Mouse (Mus musculus) T-helper 1 cell (primary cell): Measurements from ENCODE around the gene Coro1a.
"Not testable (repeated sequence)": the region's sequence is repeated elsewhere in the genome, so short reads cannot be mapped to it uniquely, and the experiment has no call there.

ENCODE experiments used
- in situ Hi-C: fragments of 300-600 bp; cut with MboI, MseI; formaldehyde crosslinking; loops from one replicate; pipeline ENCODE4 v1.15.1; 2025; ENCODE audit warnings: high pct_unique_total_duplicates

The Coro1a gene

GRCm38 (mm10) chr7:126707442-126708174 is at the start of gene Coro1a:
TSS of gene Coro1a (minus strand) at chr7:126707787.
- in situ Hi-C loops = loop anchor here (5.0 kb wide), 1 partner anchor 50 kb away; the partner anchor contains the start of gene Mapk3

GRCm38 (mm10) chr7:126754866-126755265 is 47.3 kb upstream of the Coro1a start:
- in situ Hi-C loops = loop anchor here (5.0 kb wide), 1 partner anchor 48 kb away; the partner anchor contains the start of gene Coro1a

GRCm38 (mm10) chr7:126749582-126750343 is 42.2 kb upstream of the Coro1a start:
- in situ Hi-C loops = no loop called here

GRCm38 (mm10) chr7:126748824-126749223 is 41.2 kb upstream of the Coro1a start:
- in situ Hi-C loops = no loop called here

GRCm38 (mm10) chr7:126746798-126747197 is 39.2 kb upstream of the Coro1a start:
- in situ Hi-C loops = no loop called here

- in situ Hi-C loops = no loop called here
These were observed 38.5 kb upstream of the Coro1a start for GRCm38 (mm10) chr7:126746066-126746465.

DNA sequence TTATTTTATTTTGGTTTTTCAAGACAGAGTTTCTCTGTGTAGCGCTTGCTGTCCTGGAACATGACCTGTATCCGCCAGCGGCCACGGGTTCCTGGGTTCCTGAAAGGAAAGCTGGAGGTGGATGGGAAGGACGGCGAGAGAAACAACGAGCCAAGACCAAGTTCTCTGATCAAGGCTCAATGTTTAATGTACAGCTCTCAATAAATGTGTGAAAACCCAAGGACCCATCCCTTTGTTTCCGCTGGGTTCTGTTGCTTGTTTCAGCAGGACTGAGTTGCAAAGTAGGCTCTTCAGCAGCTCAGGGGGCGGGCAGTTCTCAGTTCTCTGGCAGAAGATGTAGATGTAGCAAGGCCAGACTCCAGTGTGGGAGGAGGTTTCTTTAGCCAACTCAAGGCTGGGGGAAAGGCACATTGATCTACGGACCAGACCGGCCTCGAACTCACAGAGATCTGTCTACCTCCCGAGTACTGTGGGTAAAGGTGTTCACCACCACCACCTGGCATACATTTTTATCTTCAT is 34.4 kb upstream of the Coro1a start:
- in situ Hi-C loops = no loop called here

GRCm38 (mm10) chr7:126741452-126741851 is 33.9 kb upstream of the Coro1a start:
- in situ Hi-C loops = no loop called here

DNA sequence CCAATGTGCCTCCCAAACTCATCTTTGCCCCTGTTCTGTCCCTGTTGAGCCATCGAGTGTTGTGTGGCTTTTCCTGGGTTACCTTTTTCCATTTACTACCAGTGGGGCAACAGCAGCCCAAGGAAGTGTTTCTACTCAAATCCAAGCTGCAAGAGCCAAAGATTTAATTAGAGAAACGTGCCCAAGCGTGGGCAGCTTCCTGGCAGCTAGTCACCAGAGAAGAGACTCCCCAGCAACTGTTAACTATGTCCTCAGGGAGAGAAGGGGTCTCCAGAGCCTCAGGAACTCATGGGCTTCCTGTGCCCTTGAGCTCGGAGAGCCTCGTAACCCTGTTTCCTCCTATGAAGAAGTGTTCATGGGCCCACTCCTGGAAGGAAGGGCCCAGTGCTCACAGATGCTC is 33.4 kb upstream of the Coro1a start:
- in situ Hi-C loops = no loop called here

GRCm38 (mm10) chr7:126740132-126740735 is 32.6 kb upstream of the Coro1a start:
- in situ Hi-C loops = no loop called here

DNA sequence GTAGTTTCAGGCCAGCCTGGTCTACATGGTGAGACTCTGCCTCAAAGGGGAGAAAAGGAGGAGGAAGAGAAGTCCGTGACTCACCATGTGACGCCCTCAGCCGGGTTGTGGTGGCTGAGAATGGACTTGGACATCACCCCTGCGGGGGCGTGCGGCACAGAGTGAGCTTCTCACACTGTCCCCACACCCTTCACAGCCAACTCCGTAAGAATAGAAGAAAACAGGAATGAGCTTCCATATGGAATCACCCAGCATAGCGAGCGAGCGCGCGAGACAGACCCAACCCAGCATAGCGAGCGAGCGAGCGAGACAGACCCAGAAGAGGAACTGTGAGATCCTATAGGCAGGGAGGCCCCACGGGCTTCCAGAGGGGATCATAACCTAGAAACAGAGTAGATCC is 32.0 kb upstream of the Coro1a start:
- in situ Hi-C loops = no loop called here

DNA sequence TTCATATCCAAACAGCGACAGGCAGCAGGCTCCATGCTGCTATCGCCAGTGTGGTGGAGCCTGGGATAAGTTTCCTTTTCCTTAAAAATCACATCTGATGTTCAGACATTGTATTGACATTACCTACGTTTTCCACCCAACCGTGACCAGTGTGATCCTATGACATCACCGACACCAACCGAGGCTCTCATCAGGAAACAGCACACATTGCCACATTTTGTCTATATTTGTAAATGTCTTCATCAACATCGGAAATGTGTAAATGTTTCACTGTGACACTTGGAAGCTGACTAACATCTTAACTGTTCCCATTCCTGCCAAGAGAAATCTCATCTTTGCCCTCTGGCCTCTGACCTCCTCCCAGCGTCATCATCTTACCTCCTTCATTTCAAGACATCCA is 28.5 kb upstream of the Coro1a start:
- in situ Hi-C loops = no loop called here

GRCm38 (mm10) chr7:126730256-126730789 is 22.7 kb upstream of the Coro1a start:
- in situ Hi-C loops = not testable (repeated sequence)

DNA sequence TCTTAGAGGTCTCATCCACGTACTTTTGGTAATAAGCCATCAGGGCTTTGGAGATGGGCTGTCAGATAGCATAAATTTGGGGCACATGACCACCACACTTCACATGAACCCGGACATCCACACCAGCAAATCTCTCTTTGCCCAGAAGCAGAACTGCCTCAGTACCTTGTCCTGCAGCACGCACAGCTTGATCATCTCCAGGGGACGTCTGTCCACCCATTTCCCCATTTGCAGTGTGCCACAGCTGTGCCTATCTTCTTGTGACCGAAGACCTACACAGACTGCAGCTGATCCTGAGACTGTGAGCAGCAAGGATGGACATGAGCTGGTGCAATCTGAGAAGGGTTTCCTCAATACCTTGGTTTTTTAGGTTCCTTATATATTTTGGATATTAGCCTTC is 18.1 kb upstream of the Coro1a start:
- in situ Hi-C loops = no loop called here

GRCm38 (mm10) chr7:126725077-126725476 is 17.5 kb upstream of the Coro1a start:
- in situ Hi-C loops = no loop called here

- in situ Hi-C loops = no loop called here
These were observed 14.0 kb upstream of the Coro1a start for GRCm38 (mm10) chr7:126721635-126722034.

- in situ Hi-C loops = no loop called here
These were observed 11.3 kb upstream of the Coro1a start for GRCm38 (mm10) chr7:126718787-126719337.

DNA sequence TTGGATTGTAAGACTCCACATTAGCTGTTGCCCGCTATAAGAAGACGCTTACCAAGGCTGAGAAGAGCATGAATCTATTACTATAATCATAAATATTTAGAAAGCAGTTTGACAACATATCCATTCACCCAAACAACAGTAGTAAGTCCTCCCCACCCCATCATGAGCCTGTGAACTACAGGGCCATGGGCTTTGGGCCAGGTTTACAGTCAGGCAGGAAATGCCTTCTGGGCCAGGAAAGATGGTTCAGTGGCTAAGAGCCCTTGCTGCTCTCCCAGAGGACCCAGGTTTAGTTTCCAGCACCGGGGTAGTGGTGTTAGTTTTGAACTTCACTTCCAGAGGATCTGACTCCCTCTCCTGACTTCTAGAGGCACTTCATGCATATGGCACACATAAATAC is 10.0 kb upstream of the Coro1a start:
- in situ Hi-C loops = no loop called here

DNA sequence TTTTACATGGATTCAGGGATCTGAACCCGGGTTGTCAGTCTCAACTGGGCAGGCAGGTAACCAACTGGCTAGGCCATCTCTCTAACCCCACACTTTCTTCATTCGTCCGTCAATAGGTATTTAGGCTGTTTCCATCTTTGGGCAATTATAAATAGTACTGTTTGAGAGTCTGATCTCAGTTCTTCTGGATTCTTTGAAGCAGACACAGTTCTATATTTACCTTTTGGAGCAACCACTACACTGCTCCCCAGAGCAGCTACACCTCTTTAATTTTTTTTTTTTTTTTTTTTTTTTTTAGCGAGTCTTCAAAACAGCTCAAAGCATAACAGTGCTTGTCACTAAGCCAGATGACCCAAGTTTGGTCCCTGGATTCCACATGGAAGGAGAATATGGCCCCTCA is 8.1 kb upstream of the Coro1a start:
- in situ Hi-C loops = no loop called here

GRCm38 (mm10) chr7:126711910-126712309 is 4.3 kb upstream of the Coro1a start:
- in situ Hi-C loops = no loop called here

- in situ Hi-C loops = no loop called here
These were observed 2.7 kb upstream of the Coro1a start for GRCm38 (mm10) chr7:126710266-126710665.
